Mouse (Mus musculus) megakaryocyte, embryonic 14.5 days (primary cell): Measurements from ENCODE around the gene Azgp1.
"Not testable (repeated sequence)": the region's sequence is repeated elsewhere in the genome, so short reads cannot be mapped to it uniquely, and the experiment has no call there.

Source experiments
- FLI1 ChIP-seq: IDR thresholded peaks from 2 replicates; pipeline ENCODE4 v1.6.1; 2012; ENCODE audit warnings: low read length, inconsistent platforms, mixed read lengths
- GATA1 ChIP-seq: IDR thresholded peaks from 3 replicates; pipeline ENCODE4 v1.6.1; 2012; ENCODE audit warnings: mixed read lengths, low read length, inconsistent platforms, borderline replicate concordance

DNA sequence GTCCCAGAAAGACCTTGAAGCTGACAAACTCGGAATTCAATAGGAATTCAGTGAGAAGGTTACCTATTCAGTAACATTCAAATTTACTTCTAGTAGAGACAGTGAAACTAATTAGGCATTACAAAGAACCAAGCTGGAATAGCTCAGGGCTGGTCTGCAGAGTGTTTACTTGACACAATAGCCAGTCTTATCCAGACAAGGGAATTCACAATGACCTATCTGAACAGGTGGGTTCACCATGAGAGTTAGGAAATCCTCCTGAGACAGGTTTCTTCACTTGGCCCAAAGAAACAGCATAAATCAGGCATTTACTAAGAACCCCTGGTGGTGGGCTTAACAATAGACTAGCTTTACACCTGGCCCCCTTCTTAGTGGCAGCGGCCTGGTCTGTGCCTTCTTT is 47.4 kb upstream of the Azgp1 start:
- not testable (repeated sequence) for TF ChIP-seq FLI1, GATA1
